Mouse (Mus musculus) forebrain, embryonic 15.5 days (tissue): ENCODE measurements around the gene Rhox1. TPM values are rescaled to one million over a fixed set of nuclear protein-coding genes. Genes with fewer than 3 reads are reported as not detected.
A peak's percentile ranks its signal among the peaks of the same experiment; 100 is the strongest.
"Not testable (repeated sequence)": the region's sequence is repeated elsewhere in the genome, so short reads cannot be mapped to it uniquely, and the experiment has no call there.

Experiments
- ATAC-seq: fragments of 200-750 bp; cut with Nextera tagmentation; replicated peaks from 2 replicates; pipeline ENCODE4 v1.8.0; 2017; ENCODE audit warnings: mild to moderate bottlenecking, moderate TSS enrichment, moderate library complexity
- H3K27ac ChIP-seq: fragments of 300-500 bp; sonication (generic); replicated peaks from 2 replicates; pipeline ENCODE4 v1.5.1; 2015; ENCODE audit warnings: mild to moderate bottlenecking, inconsistent platforms
- H3K27me3 ChIP-seq: fragments of 300-500 bp; sonication (generic); 2 replicates; pipeline ENCODE4 v1.6.1; 2015; ENCODE audit warnings: inconsistent platforms
- H3K36me3 ChIP-seq: fragments of 300-500 bp; sonication (generic); 2 replicates; pipeline ENCODE4 v1.6.1; 2015; ENCODE audit warnings: mild to moderate bottlenecking, inconsistent platforms
- H3K4me1 ChIP-seq: fragments of 300-500 bp; sonication (generic); 2 replicates; pipeline ENCODE4 v1.6.1; 2015; ENCODE audit warnings: inconsistent platforms
- H3K4me2 ChIP-seq: fragments of 300-500 bp; sonication (generic); replicated peaks from 2 replicates; pipeline ENCODE4 v1.6.1; 2015; ENCODE audit warnings: mild to moderate bottlenecking, inconsistent platforms
- H3K4me3 ChIP-seq: fragments of 300-500 bp; sonication (generic); 2 replicates; pipeline ENCODE4 v1.5.1; 2015; ENCODE audit warnings: mild to moderate bottlenecking, inconsistent platforms
- H3K9ac ChIP-seq: fragments of 300-500 bp; sonication (generic); replicated peaks from 2 replicates; pipeline ENCODE4 v1.6.1; 2015; ENCODE audit warnings: mild to moderate bottlenecking, inconsistent platforms
- H3K9me3 ChIP-seq: fragments of 300-500 bp; sonication (generic); 2 replicates; pipeline ENCODE4 v1.6.1; 2016; ENCODE audit warnings: inconsistent platforms
- WGBS: fragments of 180-500 bp; shearing (Covaris S2); methylation state at CpG from one replicate; pipeline ENCODE4 v1.1.7; 2015; ENCODE audit warnings: mixed read lengths; 5-methylcytosine and 5-hydroxymethylcytosine counted together
- polyA plus RNA-seq: library from polyadenylated mRNA; unstranded; fragments of >200 nt; fragmentation: Nextera tagmentation; extraction: Ambion mirVana; gene quantifications from 2 replicates; pipeline ENCODE4 v1.2.1, GENCODE M21; 2015

Rhox1 gene
- not detected in 2 replicates for polyA plus RNA-seq

DNA sequence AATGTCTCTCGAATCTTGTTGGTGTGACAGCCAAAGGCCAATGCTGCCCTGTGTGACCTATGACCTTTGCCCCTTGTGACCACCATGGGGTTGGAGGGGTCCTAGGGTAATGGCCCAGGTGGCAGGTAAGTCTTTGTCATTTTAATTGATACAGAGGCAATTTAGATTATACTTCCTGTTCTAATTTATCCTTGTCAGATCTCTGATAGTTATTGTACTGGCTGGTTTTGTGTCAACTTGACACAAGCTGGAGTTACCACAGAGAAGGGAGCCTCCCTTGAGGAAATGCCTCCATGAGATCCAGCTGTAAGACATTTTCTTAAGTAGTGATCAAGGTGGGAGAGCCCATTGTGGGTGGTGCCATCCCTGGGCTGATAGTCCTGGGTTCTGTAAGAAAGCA, at the start of gene Rhox1:
Gene Rhox1, minus strand, starts transcription at position 101 of the 400 bp plus-strand sequence.
- H3K9ac ChIP-seq, H3K4me3 ChIP-seq, H3K36me3 ChIP-seq, H3K27me3 ChIP-seq, ATAC-seq, H3K4me2 ChIP-seq, H3K9me3 ChIP-seq, H3K4me1 ChIP-seq, H3K27ac ChIP-seq: not testable (repeated sequence)
- whole genome bisulfite sequencing = 81% methylated on average over 1 of the region's 1 CpGs

DNA sequence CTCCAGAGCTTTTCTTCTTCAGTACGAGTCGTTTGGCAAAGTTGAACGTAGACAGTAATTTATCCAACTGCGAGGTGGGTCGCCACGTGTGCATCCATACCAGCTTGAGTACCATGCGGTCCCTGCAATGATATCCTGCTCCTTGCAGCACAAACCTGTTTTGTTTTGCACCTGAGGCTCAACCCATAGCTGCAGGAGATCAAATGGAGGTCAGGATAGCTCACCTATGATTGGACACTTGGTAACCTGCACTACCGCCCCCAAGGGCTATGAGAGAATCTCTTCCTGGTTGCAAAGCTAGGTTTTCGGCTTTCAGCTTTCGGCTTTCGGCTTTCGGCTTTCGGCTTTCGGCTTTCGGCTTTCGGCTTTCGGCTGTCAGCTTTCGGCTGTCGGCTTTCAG, 43.0 kb upstream of the Rhox1 start, which contains the start of gene Rhox4a:
Gene Rhox4a, plus strand, starts transcription at position 301 of the 400 bp plus-strand sequence.
- WGBS = 94% methylated on average over 11 of the region's 19 CpGs

DNA sequence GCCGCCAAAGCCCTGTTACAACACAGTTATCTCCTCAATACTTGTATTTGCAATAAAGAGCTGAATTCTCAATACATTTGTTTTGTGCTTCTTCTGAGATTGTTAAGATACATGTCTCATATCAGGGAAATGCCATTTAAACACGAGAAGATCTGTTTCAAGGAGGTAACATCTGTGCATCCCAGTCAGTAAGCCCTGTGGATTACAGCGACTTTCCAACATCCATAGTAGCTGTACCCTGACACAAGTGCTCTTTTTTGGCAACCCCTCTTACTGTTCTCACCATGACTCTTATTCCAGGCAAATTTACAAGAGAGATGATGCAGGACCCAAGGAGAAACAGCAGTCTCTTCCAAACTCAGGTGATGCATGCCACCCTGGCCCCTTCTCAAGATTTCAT, 27.6 kb upstream of the Rhox1 start, which contains the start of gene Rhox3a:
Gene Rhox3a, plus strand, starts transcription at position 301 of the 400 bp plus-strand sequence.
- not testable (repeated sequence) for H3K4me2 ChIP-seq, H3K27me3 ChIP-seq, H3K9me3 ChIP-seq, H3K36me3 ChIP-seq, ATAC-seq, H3K27ac ChIP-seq, H3K4me1 ChIP-seq, H3K9ac ChIP-seq, H3K4me3 ChIP-seq
- WGBS = 93% methylated on average over 1 of the region's 3 CpGs

More for the DNA sequence above, 43.0 kb upstream of the Rhox1 start, which contains the start of gene Rhox4a:
- not testable (repeated sequence) for ATAC-seq, H3K27me3 ChIP-seq, H3K36me3 ChIP-seq, H3K9me3 ChIP-seq, H3K9ac ChIP-seq, H3K4me2 ChIP-seq, H3K4me3 ChIP-seq, H3K27ac ChIP-seq, H3K4me1 ChIP-seq

DNA sequence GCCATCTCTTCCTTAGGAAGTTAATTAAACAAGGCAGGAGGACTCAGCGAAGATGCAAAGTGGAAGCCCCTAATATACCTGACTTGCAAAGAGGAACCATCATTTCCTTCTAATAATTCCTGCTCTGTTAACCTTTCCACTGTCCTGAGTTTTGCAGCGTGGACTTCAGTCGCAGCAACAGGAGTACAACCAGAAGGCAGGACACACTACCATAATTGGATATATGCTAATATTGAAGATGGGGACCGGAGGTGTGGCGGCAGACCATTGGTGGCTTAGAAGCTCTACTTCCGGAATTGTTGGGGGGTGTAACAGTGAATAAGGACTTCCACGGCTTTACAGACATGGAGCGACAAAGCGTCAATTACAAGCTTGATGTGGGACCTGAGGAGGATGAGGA, 22.6 kb upstream of the Rhox1 start, which contains the start of gene Rhox2a:
Gene Rhox2a, plus strand, starts transcription at position 301 of the 400 bp plus-strand sequence.
- H3K9me3 ChIP-seq, H3K9ac ChIP-seq, H3K27me3 ChIP-seq, ATAC-seq, H3K4me1 ChIP-seq, H3K36me3 ChIP-seq, H3K4me3 ChIP-seq, H3K4me2 ChIP-seq, H3K27ac ChIP-seq: not testable (repeated sequence)
- WGBS = 100% methylated on average over 2 of the region's 9 CpGs

DNA sequence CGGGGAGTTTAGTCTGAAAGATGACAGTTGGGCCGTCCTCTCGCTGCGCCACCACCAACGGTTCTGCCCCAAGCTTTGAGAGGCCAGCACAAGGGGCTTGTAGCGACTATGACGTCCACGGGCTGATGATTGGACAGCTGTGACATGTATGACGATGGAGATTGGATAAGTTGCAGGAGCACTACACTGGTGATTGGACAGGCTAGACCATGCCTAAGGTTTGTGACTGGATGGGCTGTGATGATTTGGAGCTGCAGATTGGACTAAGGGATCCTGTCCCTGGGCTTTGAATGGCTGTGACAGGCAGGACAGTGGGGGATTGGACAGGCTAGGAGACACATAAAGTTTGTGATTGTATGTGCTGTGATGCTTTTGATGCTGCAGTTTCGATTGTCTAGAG, 11.1 kb downstream of the Rhox1 start, which contains the start of gene Gm9:
Gene Gm9, minus strand, starts transcription at position 101 of the 400 bp plus-strand sequence.
- no peaks in the 10 kb centered on the region for H3K27me3 ChIP-seq
- no peak within 1 kb of the TSS for H3K4me2 ChIP-seq
- no peaks in the 10 kb centered on the region for H3K4me1 ChIP-seq
- ATAC-seq = no peak
- no peaks in the 10 kb centered on the region for H3K9me3 ChIP-seq
- H3K4me3 ChIP-seq = no peak within 1 kb of the TSS
- H3K27ac ChIP-seq = no peak within 1 kb of the TSS
- 89% methylated on average over 10 of the region's 10 CpGs for WGBS
- no peaks in the 10 kb centered on the region for H3K36me3 ChIP-seq
- no peak within 1 kb of the TSS for H3K9ac ChIP-seq

DNA sequence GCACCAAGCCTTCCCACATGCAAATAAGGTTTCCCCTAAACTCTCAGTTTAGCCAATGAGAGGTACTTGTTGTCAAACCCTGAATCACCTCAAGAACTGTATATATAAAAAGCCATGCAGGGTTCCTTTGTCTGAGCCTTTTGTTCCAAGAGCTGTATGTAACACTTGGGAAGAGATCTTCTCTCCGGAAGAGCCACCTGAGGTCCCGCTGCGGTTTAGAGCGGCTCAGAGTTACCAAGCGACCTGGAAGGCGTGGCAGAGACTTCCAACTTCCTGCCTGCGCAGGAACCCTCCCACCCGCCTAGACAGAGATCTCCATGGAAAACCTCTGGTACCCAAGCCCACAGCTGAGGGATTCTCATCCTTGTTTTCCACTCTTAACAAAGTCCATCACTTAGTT, 23.4 kb downstream of the Rhox1 start:
- H3K27ac ChIP-seq = no peak overlapping the region
- no peak for ATAC-seq
- H3K4me2 ChIP-seq = no peak overlapping the region
- no peaks in the 10 kb centered on the region for H3K36me3 ChIP-seq
- no peaks in the 10 kb centered on the region for H3K9me3 ChIP-seq
- H3K4me1 ChIP-seq = no peaks in the 10 kb centered on the region
- H3K4me3 ChIP-seq = no peak overlapping the region
- H3K9ac ChIP-seq = no peak overlapping the region
- H3K27me3 ChIP-seq = no peaks in the 10 kb centered on the region
- 63% methylated on average over 8 of the region's 8 CpGs for WGBS

DNA sequence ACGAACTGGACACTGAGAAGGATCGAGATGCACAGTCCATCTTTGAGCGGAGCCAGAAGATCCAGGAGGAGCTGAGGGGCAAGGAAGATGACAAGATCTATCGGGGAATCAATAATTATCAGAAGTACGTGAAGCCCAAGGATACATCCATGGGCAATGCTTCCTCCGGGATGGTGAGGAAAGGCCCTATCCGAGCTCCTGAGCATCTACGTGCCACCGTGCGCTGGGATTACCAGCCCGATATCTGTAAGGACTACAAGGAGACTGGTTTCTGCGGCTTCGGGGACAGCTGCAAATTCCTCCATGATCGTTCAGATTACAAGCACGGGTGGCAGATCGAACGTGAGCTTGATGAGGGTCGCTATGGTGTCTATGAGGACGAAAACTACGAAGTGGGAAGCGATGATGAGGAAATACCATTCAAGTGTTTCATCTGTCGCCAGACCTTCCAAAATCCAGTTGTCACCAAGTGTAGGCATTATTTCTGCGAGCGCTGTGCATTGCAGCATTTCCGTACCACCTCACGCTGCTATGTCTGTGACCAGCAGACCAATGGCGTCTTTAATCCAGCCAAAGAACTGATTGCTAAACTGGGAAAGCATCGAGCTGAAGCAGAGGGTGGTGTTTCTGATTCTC, 30.2 kb downstream of the Rhox1 start:
- ATAC-seq = peak; percentile 39
- Histone ChIP-seq H3K9me3 (no peaks in the 10 kb centered on the region), H3K9ac (peak overlapping the region; percentile 48), H3K4me1 (0 out of 2 replicates have a peak, but pooled peaks cover 9% of the 10 kb centered on the region), H3K27ac (peak overlapping the region; percentile 81), H3K27me3 (no peaks in the 10 kb centered on the region), H3K4me2 (peak overlapping the region; percentile 51), H3K36me3 (no peaks in the 10 kb centered on the region), H3K4me3 (peak overlapping the region; percentile 54)
- 34% methylated on average over 28 of the region's 28 CpGs for WGBS

DNA sequence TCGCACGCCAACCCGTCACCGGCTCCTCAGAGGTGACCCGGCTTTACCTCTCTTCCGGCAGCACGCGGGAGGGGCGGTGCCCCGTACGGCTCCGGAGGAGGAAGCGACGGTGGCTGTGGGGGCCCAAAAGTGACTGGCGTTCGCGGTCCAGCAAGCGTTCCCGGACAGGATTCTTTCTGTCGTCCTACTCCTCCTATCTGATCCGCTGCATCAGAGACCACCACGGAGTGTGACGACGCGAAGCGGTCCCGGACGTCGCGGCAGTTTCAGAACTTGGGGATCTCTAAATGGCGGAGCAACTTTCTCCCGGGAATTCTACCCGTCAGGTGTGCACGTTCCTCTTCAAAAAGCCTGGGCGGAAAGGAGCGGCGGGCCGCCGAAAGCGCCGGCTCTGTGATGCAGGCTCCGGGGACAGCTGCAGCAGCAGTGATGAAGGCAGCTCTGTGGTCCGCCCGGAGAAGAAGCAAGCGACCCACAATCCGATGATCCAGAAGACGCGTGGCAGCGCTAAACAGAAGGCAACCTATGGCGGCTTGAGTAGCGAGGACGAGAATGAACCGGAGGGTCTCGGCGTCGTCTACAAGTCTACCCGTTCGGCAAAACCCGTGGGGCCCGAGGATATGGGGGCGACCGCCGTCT, 30.8 kb downstream of the Rhox1 start, which contains the start of the genes Ndufa1 and Rnf113a1:
Gene Ndufa1, minus strand, starts transcription at position 59 of the 639 bp plus-strand sequence.
Gene Rnf113a1, plus strand, starts transcription at position 141 of the 639 bp plus-strand sequence.
- Histone ChIP-seq H3K4me1 (0 out of 2 replicates have a peak, but pooled peaks cover 9% of the 10 kb centered on the region), H3K4me2 (peak within 1 kb of the TSS; percentile 51), H3K36me3 (no peaks in the 10 kb centered on the region), H3K9ac (peak within 1 kb of the TSS; percentile 48), H3K27me3 (no peaks in the 10 kb centered on the region), H3K9me3 (no peaks in the 10 kb centered on the region), H3K4me3 (peak within 1 kb of the TSS; percentile 54), H3K27ac (peak within 1 kb of the TSS; percentile 81)
- WGBS = 18% methylated on average over 63 of the region's 63 CpGs
- peak; percentile 90 for ATAC-seq

DNA sequence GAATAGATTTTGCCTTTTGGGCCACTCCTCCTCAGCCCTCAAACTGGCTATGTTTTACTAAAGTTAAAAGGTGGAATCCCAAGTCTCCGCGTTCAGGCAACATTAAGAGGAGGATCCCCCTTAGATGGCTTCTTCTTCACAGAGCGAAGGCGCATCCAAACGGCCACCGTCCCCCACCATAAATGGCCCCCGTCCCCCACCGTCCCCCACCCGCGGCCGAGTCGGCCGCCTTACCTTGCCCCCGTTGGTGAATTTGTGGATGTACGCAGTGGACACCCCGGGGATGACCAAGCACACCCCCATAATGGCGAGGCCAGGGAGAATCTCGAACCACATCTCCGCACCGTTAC, 31.3 kb downstream of the Rhox1 start:
- Histone ChIP-seq H3K4me2 (peak overlapping the region; percentile 51), H3K4me1 (0 out of 2 replicates have a peak, but pooled peaks cover 9% of the 10 kb centered on the region), H3K9ac (peak overlapping the region; percentile 48), H3K27ac (peak overlapping the region; percentile 81), H3K4me3 (peak overlapping the region; percentile 54), H3K36me3 (no peaks in the 10 kb centered on the region), H3K27me3 (no peaks in the 10 kb centered on the region), H3K9me3 (no peaks in the 10 kb centered on the region)
- ATAC-seq = no peak; the same call in 1 of the 2 replicates
- WGBS = 21% methylated on average over 20 of the region's 20 CpGs

DNA sequence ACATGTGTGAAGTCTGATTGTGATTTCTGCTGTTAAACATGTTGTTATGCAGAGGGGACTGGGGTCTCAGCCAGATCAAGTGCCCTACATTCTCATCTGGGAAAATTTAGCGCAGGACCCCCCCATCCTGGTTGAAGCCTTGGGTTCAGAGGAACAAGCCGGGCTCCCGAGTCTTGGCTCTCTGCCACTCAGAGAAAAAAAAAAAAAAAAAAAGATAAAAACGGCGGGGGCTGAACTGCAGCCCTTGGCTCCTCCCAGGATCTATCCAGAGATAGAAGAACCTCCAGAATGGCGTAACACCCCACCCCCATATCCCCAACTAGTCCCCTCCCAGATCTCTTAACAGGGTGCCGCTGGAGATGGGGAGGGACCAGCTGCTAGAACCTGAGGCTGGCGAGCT, 37.7 kb downstream of the Rhox1 start:
- not testable (repeated sequence) for H3K9me3 ChIP-seq, ATAC-seq, H3K4me2 ChIP-seq, H3K4me3 ChIP-seq, H3K27ac ChIP-seq, H3K9ac ChIP-seq, H3K4me1 ChIP-seq, H3K27me3 ChIP-seq, H3K36me3 ChIP-seq
- WGBS = 64% methylated on average over 8 of the region's 8 CpGs

DNA sequence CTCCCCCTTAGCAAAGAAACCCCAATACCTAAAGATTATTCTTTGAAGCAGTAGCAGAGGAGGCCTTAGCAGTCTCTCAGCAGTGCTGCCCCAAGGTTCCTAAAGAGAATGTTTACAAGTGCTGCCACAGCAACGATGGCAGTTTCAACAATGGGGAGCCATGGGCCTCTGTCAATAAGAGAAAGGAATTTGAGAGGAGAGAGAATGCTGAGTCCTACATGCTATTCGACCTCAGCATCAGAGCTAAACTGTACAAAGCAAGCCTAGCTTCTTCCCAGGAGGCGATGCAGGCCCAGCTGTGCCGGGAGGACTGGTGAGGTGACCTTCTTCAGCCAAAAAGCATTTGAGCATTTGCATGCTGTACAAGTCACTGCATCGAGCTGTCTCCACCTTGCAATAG, 53.3 kb downstream of the Rhox1 start, which contains the start of gene Akap14:
Gene Akap14, minus strand, starts transcription at position 101 of the 400 bp plus-strand sequence.
- no peaks in the 10 kb centered on the region for H3K36me3 ChIP-seq
- H3K4me1 ChIP-seq = no peaks in the 10 kb centered on the region
- H3K4me3 ChIP-seq = no peak within 1 kb of the TSS
- H3K9ac ChIP-seq = no peak within 1 kb of the TSS
- no peaks in the 10 kb centered on the region for H3K9me3 ChIP-seq
- H3K27me3 ChIP-seq = no peaks in the 10 kb centered on the region
- ATAC-seq = no peak
- H3K4me2 ChIP-seq = no peak within 1 kb of the TSS
- H3K27ac ChIP-seq = no peak within 1 kb of the TSS
- 38% methylated on average over 5 of the region's 5 CpGs for WGBS

DNA sequence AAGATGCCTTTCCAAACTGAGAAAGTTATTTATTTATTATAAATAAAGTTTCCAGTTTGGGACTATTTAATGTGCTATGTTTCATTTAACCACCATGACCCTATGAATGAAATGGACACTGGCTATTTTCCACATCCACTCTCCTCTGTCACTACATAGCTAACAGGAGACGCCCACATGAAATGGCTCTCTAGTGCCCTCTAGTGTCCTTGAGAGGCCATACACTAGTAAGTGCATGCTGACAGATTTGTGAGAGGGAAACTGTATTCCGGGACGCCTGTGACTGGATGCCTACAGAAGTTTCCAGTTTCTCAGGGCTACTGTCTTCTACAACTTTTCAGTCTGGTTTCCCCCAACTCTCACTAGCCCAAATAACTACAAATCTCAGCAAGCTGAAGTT, 55.0 kb downstream of the Rhox1 start:
- no peaks in the 10 kb centered on the region for H3K4me1 ChIP-seq
- no peak overlapping the region for H3K27ac ChIP-seq
- 40% methylated on average over 3 of the region's 3 CpGs for WGBS
- no peak overlapping the region for H3K4me3 ChIP-seq
- no peaks in the 10 kb centered on the region for H3K27me3 ChIP-seq
- no peaks in the 10 kb centered on the region for H3K9me3 ChIP-seq
- no peak overlapping the region for H3K4me2 ChIP-seq
- no peak for ATAC-seq
- H3K36me3 ChIP-seq = no peaks in the 10 kb centered on the region
- H3K9ac ChIP-seq = no peak overlapping the region
